25 mouse cellular contexts compared by ENCODE assay signal in genomic region chr15:10928633-10929270, GRCm38 (mm10). TPM values are rescaled to one million over a fixed set of nuclear protein-coding genes. Genes with fewer than 3 reads are reported as not detected.
"Had no signal": no experiment of that assay in that cellular context is flagged by ENCODE, and none has a peak within 500 bp of the region (broad histone marks: within the 10 kb centered on the region; RNA-seq: fewer than 3 reads in every experiment).

No protein-coding gene starts in this region.

- DNase-seq: kidney, postnatal 25 days; layer of hippocampus, adult 9-11 months; liver, embryonic 13.5 days; lung, adult 2 months; lung, postnatal 14 days; lung, postnatal 4 days; midbrain, embryonic 14.5 days; right cerebral cortex, adult 18-20 months; right cerebral cortex, postnatal 14 days; right cerebral cortex, postnatal 4 days; thymus, adult 2 months; thymus, postnatal 14 days; thymus, postnatal 4 days had no signal

- H3K4me1 ChIP-seq: liver, embryonic 13.5 days; neural tube, embryonic 12.5 days; neural tube, embryonic 15.5 days had no signal

- H3K4me3 ChIP-seq: layer of hippocampus, adult 2 months; liver, embryonic 13.5 days; neural tube, embryonic 12.5 days; neural tube, embryonic 15.5 days had no signal

- H3K36me3 ChIP-seq: liver, embryonic 13.5 days; neural tube, embryonic 12.5 days; neural tube, embryonic 15.5 days had no signal

- H3K27ac ChIP-seq: kidney, postnatal 0 days; layer of hippocampus, adult 2 months; liver, embryonic 13.5 days; neural tube, embryonic 12.5 days; neural tube, embryonic 15.5 days; stomach, postnatal 0 days had no signal

- H3K4me2 ChIP-seq: liver, embryonic 13.5 days; midbrain, embryonic 11.5 days; neural tube, embryonic 12.5 days; neural tube, embryonic 15.5 days had no signal

- H3K27me3 ChIP-seq: liver, embryonic 13.5 days; neural tube, embryonic 12.5 days; neural tube, embryonic 15.5 days had no signal

- H3K9me3 ChIP-seq: liver, embryonic 13.5 days; neural tube, embryonic 12.5 days; neural tube, embryonic 15.5 days had no signal

- H3K9ac ChIP-seq: liver, embryonic 13.5 days; neural tube, embryonic 12.5 days; neural tube, embryonic 15.5 days had no signal

RNA-seq across cellular contexts. Expression of gene C1qtnf3, which starts 23.4 kb away (rescaled TPM):
- total RNA-seq: layer of hippocampus, adult 2 months; layer of hippocampus, postnatal 25 days; left cerebral cortex, adult 18-20 months; left cerebral cortex, postnatal 25 days; liver, adult 2 months; megakaryocyte progenitor cell, adult 5-6 weeks; megakaryocyte-erythroid progenitor cell, adult 5-6 weeks had no signal
